Mouse (Mus musculus) embryonic facial prominence, embryonic 11.5 days (tissue): Measurements from ENCODE around the gene Atox1. TPM values are rescaled to one million over a fixed set of nuclear protein-coding genes. Genes with fewer than 3 reads are reported as not detected.

Source experiments
- ATAC-seq: fragments of 200-750 bp; cut with Nextera tagmentation; replicated peaks from 2 replicates; pipeline ENCODE4 v1.8.0; 2017; ENCODE audit warnings: low read depth; ENCODE audit not compliant: insufficient number of reproducible peaks, low FRiP score, low TSS enrichment
- DNase-seq: peaks from one replicate; pipeline ENCODE4 v3.0.0-alpha.2; 2015; ENCODE audit warnings: low spot score
- H3K27ac ChIP-seq: fragments of 300-500 bp; sonication (generic); replicated peaks from 2 replicates; pipeline ENCODE4 v1.5.1; 2014; ENCODE audit warnings: mild to moderate bottlenecking, low read depth, low read length, control low read depth
- H3K27me3 ChIP-seq: fragments of 300-500 bp; sonication (generic); 2 replicates; pipeline ENCODE4 v1.6.1; 2014; ENCODE audit warnings: mild to moderate bottlenecking, low read length, moderate library complexity, mixed read lengths; ENCODE audit not compliant: control insufficient read depth, insufficient read depth
- H3K36me3 ChIP-seq: fragments of 300-500 bp; sonication (generic); replicated peaks from 2 replicates; pipeline ENCODE4 v1.6.1; 2014; ENCODE audit warnings: low read depth, mild to moderate bottlenecking, low read length, moderate library complexity, mixed read lengths; ENCODE audit not compliant: control insufficient read depth, insufficient read depth
- H3K4me1 ChIP-seq: fragments of 300-500 bp; sonication (generic); 2 replicates; pipeline ENCODE4 v1.6.1; 2014; ENCODE audit warnings: low read length, mixed read lengths; ENCODE audit not compliant: control insufficient read depth, insufficient read depth
- H3K4me2 ChIP-seq: fragments of 300-500 bp; sonication (generic); 2 replicates; pipeline ENCODE4 v1.6.1; 2014; ENCODE audit warnings: low read depth, mild to moderate bottlenecking, control low read depth, low read length, moderate library complexity
- H3K4me3 ChIP-seq: fragments of 300-500 bp; sonication (generic); 2 replicates; pipeline ENCODE4 v1.5.1; 2014; ENCODE audit warnings: low read depth, low read length, control low read depth
- H3K9ac ChIP-seq: fragments of 300-500 bp; sonication (generic); replicated peaks from 2 replicates; pipeline ENCODE4 v1.6.1; 2014; ENCODE audit warnings: mild to moderate bottlenecking, control low read depth, low read length
- H3K9me3 ChIP-seq: fragments of 300-500 bp; sonication (generic); replicated peaks from 2 replicates; pipeline ENCODE4 v1.6.1; 2016; ENCODE audit warnings: mild to moderate bottlenecking, low read length, inconsistent platforms, mixed read lengths; ENCODE audit not compliant: control insufficient read depth
- WGBS: fragments of 180-500 bp; shearing (Covaris S2); extraction: QIAGEN DNeasy Blood & Tissue Kit; methylation state at CpG from one replicate; pipeline ENCODE4 v1.1.7; 2014; 5-methylcytosine and 5-hydroxymethylcytosine counted together
- microRNA-seq: library from miRNA; unstranded; fragments of <30 nt; microRNA quantifications from one replicate; pipeline ENCODE4, GENCODE M21; 2016; ENCODE audit warnings: borderline number of aligned reads
- polyA plus RNA-seq: library from polyadenylated mRNA; unstranded; fragments of >200 nt; fragmentation: Nextera tagmentation; extraction: Ambion mirVana; gene quantifications from 2 replicates; pipeline ENCODE4 v1.2.1, GENCODE M21; 2014

The Atox1 gene
- polyA plus RNA-seq, 1 experiment from 2014 or later: 243 TPM

DNA sequence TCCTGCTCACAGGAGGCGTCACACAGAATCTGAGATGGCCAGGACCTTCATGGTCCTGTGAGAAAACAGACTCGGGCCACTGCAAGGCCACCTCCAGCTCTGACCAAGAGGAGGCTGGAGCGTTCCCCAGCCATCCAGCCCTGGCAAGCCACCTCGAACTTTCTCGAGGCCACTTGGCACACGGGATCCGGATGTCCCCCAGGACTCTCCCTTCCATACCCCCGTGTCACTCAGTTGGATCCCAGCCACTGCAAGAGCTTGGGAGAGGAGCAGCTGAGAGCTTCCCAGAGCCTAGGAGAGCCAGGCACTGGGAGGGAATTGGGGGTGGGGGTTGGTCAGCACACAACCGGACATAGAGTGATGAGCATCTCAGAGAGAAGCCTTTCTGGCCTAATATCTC, 63.6 kb downstream of the Atox1 start:
- WGBS: 90% methylated on average over 9 of the region's 9 CpGs
- ATAC-seq: no peak

DNA sequence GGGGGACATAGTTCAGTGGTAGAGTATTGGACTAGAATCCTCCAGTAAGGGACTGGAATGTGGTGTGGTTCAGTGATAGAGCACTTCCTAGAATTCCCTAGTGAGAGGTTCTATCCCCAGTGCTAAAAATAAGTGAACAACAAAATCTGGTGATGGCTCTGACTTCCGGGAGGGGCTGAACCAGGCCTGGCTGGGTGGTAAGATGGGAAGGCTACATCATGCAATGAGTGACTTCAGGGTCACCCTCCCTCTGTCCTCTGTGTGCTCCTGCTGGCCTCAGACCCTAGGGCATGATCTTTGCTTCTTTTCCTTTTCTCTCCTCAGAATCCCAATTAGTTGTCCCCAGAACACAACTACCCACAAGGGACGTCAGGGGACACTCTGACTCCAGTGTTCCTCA, 64.0 kb downstream of the Atox1 start:
- Histone ChIP-seq H3K4me1 (no peaks in the 10 kb centered on the region), H3K27ac (no peak overlapping the region), H3K9ac (no peak overlapping the region), H3K4me2 (no peak overlapping the region), H3K27me3 (no peaks in the 10 kb centered on the region), H3K9me3 (no peaks in the 10 kb centered on the region), H3K4me3 (no peak overlapping the region), H3K36me3 (peaks cover 3% of the 10 kb centered on the region; the same call in 1 of the 2 replicates)
- 63% methylated on average over 2 of the region's 2 CpGs for WGBS
- no peak for ATAC-seq
- no peak for DNase-seq

More for the DNA sequence above, 63.6 kb downstream of the Atox1 start:
- no peak for DNase-seq
- Histone ChIP-seq H3K4me3 (no peak overlapping the region), H3K36me3 (peaks cover 3% of the 10 kb centered on the region; the same call in 1 of the 2 replicates), H3K27me3 (no peaks in the 10 kb centered on the region), H3K4me1 (no peaks in the 10 kb centered on the region), H3K4me2 (no peak overlapping the region), H3K27ac (no peak overlapping the region), H3K9ac (no peak overlapping the region), H3K9me3 (no peaks in the 10 kb centered on the region)

Small RNAs within 50 kb of the gene (microRNA-seq; reads per million reads assigned to microRNA genes)
- gene Mir7652: not detected

Other genes with a start within 250 kb of the Atox1 start
- 0.07 and 0.08 TPM in 2 replicates for gene Fat2, start 124.7 kb downstream of the Atox1 start, polyA plus RNA-seq
- gene Sparc, start 38.1 kb downstream of the Atox1 start, polyA plus RNA-seq: 423 and 462 TPM in 2 replicates
- gene G3bp1, start 8.4 kb upstream of the Atox1 start, polyA plus RNA-seq: 261 and 263 TPM in 2 replicates
- gene Glra1, start 147.0 kb upstream of the Atox1 start, polyA plus RNA-seq: 0.28 TPM in 1 of 2 replicates, not detected in the other